Mouse (Mus musculus): ENCODE data around the gene Tgfbr1. TPM values are rescaled to one million over a fixed set of nuclear protein-coding genes. Genes with fewer than 3 reads are reported as not detected.

The Tgfbr1 gene
- 10 to 100 TPM; 18.4 to 18.8 TPM for total RNA-seq (2021)

GRCm38 (mm10) chr4:47352803-47353388, at the start of gene Tgfbr1:
Gene Tgfbr1, plus strand, starts transcription at chr4:47353222.
- intact Hi-C loops (cut with DNase I), result loop anchor here (1.0 to 5.0 kb wide), 4 partner anchors 38 to 689 kb away; no protein-coding TSS in a partner anchor
- DNase-seq (ENCODE audit: low spot score in 2 of 2), result peak; percentile 94 to 96

- intact Hi-C loops (cut with DNase I), result no loop called here
- no peak for DNase-seq (ENCODE audit: low spot score in 2 of 2)
Observed at GRCm38 (mm10) chr4:47303340-47303998, 49.6 kb upstream of the Tgfbr1 start.

GRCm38 (mm10) chr4:47309886-47310625, 43.0 kb upstream of the Tgfbr1 start:
- no peak for DNase-seq (ENCODE audit: low spot score in 2 of 2)
- intact Hi-C loops (cut with DNase I), result no loop called here

- intact Hi-C loops (cut with DNase I), result no loop called here
- DNase-seq (ENCODE audit: low spot score in 2 of 2), result no peak
Observed at GRCm38 (mm10) chr4:47310812-47311211, 42.2 kb upstream of the Tgfbr1 start.

- intact Hi-C loops (cut with DNase I), result no loop called here
- DNase-seq (ENCODE audit: low spot score in 2 of 2), result no peak
Observed at GRCm38 (mm10) chr4:47311467-47311866, 41.6 kb upstream of the Tgfbr1 start.

DNA sequence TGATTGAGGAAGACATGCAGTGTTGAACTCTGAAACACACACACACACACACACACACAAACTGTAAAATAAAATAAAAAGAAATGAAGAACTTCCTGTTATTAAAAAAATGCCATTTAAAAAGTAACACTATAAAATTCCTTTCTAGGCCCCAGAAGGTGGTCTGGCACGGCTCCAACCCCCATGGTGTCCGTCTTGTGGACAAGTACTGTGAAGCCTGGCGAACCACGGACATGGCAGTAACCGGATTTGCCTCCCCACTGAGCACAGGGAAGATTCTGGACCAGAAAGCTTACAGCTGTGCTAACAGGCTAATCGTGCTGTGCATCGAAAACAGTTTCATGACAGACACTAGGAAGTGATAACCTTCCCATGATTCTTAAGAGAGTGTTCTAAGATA, 41.1 kb upstream of the Tgfbr1 start:
- intact Hi-C loops (cut with DNase I), result no loop called here
- DNase-seq (ENCODE audit: low spot score in 2 of 2), result no peak

DNA sequence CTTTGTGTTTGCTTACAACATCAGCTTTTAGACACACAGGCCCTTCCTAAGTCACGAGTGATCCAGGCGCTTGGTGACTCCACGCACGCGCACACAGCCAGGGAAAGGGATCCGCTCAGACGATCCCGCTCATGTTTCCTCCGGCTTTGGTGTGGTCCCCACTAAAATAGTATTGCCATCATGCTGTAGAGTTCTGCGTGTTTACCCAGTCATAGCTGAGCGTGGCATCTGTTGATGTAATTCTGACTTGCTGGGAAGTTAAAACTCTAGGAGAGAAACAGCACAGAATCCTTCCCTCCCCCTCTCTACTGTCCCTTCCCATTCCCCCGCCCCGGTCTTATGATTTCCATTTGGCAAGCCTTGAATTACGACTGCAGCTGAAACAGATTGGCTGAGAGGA, 40.3 kb upstream of the Tgfbr1 start:
- intact Hi-C loops (cut with DNase I), result no loop called here
- peak; percentile 65 to 77 for DNase-seq (ENCODE audit: low spot score in 2 of 2)

GRCm38 (mm10) chr4:47313710-47314410, 39.2 kb upstream of the Tgfbr1 start:
- intact Hi-C loops (cut with DNase I), result loop anchor here (2.0 kb wide), 1 partner anchor 39 kb away; the partner anchor contains the start of gene Tgfbr1
- no peak for DNase-seq (ENCODE audit: low spot score in 2 of 2)

GRCm38 (mm10) chr4:47315458-47315857, 37.6 kb upstream of the Tgfbr1 start:
- intact Hi-C loops (cut with DNase I), result loop anchor here (2.0 kb wide), 1 partner anchor 37 kb away; the partner anchor contains the start of gene Tgfbr1
- peak in 1 of 2 experiments; percentile 54 for DNase-seq (ENCODE audit: low spot score in 2 of 2)

DNA sequence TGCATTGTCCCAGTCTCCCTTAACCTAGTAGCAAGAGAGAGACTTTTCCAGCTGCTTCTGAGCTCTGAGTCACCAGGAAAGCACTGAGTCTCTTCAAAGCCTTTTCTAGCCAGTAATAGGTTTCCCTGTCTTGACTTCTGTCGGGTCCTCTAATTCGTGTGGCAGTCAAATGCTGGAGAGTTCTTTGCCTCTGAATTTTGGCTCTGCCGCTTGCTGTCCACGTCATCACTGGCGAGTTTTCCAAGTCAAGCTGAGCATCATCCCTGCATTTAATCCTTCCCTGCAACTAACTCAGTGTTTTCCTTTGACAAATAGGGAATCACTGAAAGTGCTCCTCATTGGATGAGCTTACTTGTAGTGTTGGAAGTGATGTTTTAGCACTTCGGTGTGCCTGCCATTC, 36.6 kb upstream of the Tgfbr1 start:
- intact Hi-C loops (cut with DNase I), result no loop called here
- DNase-seq (ENCODE audit: low spot score in 2 of 2), result peak in 1 of 2 experiments; percentile 33

DNA sequence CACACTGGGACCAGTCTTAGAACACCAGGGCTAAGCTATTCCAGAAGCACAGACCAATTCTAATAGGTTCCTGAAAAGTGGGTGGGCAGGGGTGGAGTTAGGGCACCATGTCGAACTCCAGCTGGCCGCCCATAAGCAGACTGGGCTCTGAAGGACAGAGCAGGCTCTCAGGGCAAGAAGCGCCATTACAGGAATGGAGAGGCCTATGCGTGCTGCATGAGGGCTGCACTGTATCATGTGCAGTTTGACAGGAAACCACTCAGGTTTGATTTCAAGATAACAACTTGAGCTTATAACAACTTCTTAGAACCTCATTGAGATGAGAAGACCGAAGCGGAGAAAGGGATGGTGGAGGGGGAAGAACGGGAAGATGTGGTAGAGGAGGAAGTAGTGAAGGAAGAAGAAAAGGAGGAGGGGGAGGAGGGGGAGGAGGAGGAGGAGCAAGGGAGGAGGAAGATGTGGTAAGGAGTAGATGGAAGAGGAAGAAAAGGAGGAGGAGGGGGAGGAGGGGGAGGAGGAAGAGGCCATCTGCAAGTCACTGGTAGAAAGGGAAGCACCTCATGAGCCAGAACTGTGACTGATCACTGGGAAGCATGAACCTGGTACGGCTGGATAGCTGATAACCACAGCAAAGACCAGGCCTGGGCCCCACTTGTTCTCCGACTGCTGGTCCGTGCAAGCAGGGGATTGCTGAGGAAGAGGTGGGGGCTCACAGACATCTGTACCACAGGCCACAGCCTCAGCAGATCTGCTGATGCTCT, 33.3 kb upstream of the Tgfbr1 start:
- no peak for DNase-seq (ENCODE audit: low spot score in 2 of 2)
- intact Hi-C loops (cut with DNase I), result no loop called here

DNA sequence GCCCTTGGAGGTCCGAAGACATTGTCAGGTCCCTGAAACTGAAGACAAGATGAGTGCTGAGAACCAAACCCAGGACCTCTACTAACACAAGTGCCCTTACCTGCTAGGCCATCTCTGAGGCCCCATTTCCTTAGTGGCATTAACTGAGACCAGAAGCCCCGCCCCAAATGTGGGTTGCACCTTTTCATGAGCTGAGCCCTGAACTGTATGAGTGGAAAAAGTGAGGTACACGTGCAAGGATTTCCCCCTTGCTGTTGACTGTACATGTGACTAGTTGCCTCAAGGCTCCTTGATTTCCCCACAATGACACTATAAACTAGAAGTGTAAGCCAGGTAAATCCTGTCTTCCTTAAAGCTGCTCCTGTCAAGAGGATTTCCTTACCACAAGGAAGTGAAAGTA, 30.7 kb upstream of the Tgfbr1 start:
- intact Hi-C loops (cut with DNase I), result no loop called here
- DNase-seq (ENCODE audit: low spot score in 2 of 2), result no peak

GRCm38 (mm10) chr4:47324206-47324605, 28.8 kb upstream of the Tgfbr1 start:
- intact Hi-C loops (cut with DNase I), result no loop called here
- no peak for DNase-seq (ENCODE audit: low spot score in 2 of 2)

DNA sequence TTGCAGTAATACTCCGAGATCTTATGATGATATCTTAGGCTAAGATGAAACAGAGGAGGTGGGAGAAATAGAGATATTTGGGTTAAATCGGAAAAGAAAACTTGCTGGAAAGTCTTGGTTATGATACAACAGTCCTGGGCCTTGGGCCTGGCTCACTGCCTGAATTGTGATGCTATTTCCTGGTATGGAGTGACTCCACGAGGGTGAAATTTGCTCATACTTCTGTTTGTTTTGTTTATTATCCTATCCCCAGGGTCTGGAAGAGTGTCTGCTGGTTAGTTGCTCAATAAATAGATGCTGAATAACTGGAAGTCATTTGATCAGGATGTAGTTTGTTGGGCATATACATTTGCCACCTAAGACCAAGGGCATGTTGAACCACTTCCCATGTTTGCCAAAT, 25.2 kb upstream of the Tgfbr1 start:
- intact Hi-C loops (cut with DNase I), result no loop called here
- no peak for DNase-seq (ENCODE audit: low spot score in 2 of 2)

DNA sequence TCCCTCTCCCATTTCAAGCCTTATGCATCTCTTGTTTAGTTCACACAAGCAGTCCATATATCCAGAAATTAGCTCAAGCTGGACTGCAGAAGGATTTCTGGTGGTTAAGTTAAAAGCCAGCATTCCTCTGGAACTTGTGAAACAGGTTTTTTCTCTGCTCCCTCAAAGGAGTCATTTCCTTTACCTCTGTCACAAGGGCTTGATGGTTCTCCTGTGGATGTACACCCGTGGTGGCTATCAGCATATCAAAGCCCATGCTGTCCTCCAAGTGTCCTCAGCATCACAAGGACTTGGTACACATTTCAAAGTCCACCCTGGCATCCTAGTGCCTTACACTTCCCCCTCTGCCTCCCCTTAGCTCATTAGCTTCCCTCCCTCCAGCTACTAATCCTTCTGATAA, 23.7 kb upstream of the Tgfbr1 start:
- DNase-seq (ENCODE audit: low spot score in 2 of 2), result no peak
- intact Hi-C loops (cut with DNase I), result no loop called here

DNA sequence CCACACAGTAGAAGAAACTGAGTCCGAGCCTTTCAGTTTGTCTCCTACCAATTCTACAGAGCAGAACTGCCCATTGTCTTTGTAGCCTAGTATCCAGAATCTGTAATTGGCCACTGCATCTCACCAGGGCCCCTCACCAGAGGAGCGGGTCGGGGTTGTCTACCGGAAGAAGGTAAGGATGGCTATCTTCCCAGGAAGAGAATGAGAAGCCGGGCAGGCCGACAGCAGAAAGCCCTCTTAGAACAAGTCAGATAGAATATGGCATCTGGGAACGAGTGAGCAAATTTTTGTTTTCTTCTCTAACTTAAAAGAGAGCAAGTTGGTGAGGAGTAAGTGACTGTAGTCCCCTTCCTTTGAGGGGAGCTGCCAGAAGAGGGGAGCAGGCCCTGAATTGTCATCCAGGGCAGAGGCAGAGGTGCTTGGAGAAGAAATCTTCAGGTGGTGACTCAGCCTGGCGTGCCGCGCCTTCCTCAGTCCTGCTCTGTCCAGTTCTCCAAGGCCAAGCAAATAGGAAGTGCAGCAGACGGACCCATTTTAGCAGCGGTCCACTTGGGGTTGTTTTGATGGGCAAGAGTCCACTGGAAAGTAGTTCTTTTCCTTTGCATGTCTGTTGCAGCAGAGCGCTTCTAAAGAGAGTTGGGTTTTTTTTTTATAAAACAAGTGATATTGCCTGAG, 22.5 kb upstream of the Tgfbr1 start:
- no peak for DNase-seq (ENCODE audit: low spot score in 2 of 2)

GRCm38 (mm10) chr4:47332812-47333343, 20.1 kb upstream of the Tgfbr1 start:
- intact Hi-C loops (cut with DNase I), result no loop called here
- DNase-seq (ENCODE audit: low spot score in 2 of 2), result no peak

More for the DNA sequence above, 22.5 kb upstream of the Tgfbr1 start:
- intact Hi-C loops (cut with DNase I), result no loop called here

DNA sequence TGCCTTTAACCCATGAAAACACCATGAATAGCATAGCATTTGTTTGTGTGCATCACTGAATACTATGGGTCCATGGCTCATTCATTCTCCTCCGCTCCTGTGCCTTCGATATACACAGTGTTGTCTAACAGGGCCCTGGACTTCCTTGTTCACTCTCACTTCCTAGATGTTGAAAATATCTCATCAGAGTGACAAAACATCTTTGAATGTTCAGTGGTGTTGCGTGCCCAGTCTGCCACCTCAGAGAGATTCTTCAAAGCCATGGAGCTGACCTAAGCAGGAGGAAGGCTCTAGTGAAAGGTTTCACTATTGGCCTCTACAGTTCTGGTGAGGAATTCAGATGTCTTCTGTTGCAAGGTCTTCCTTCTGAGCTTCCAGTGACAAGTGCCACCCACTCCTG, 19.5 kb upstream of the Tgfbr1 start:
- DNase-seq (ENCODE audit: low spot score in 2 of 2), result no peak
- intact Hi-C loops (cut with DNase I), result no loop called here

Data from left cerebral cortex, postnatal 25 days (tissue).